Mouse (Mus musculus): ENCODE measurements around the gene Pnkd. TPM values are rescaled to one million over a fixed set of nuclear protein-coding genes. Genes with fewer than 3 reads are reported as not detected.

Pnkd gene
- polyA plus RNA-seq, 1 experiment = 62.6 TPM

- H3K27me3 ChIP-seq (ENCODE audit: control insufficient read depth, insufficient read depth, low read length) = no peaks in the 10 kb centered on the region
- no peak overlapping the region for H3K4me3 ChIP-seq (ENCODE audit: low read depth, low read length)
- peaks cover 5% of the 10 kb centered on the region; the same call in 1 of the 2 replicates for H3K4me1 ChIP-seq (ENCODE audit: control insufficient read depth, insufficient read depth, insufficient read length, low read length)
- peaks cover 64% of the 10 kb centered on the region for H3K36me3 ChIP-seq (ENCODE audit: control insufficient read depth, insufficient read depth, low read length)
- WGBS = 83% methylated on average over 2 of the region's 2 CpGs
- H3K27ac ChIP-seq (ENCODE audit: insufficient read depth, low read depth, low read length) = no peak overlapping the region
- TF ChIP-seq POLR2A (IDR thresholded peaks at IDR 0.05; ENCODE audit: low read depth, low read length) (no peak), CTCF (IDR thresholded peaks at IDR 0.05; ENCODE audit: extremely low read depth, insufficient read length, insufficient replicate concordance, low read depth, low read length) (no peak)
Observed at GRCm38 (mm10) chr1:74289740-74290139, 5.0 kb downstream of the Pnkd start.

- TF ChIP-seq POLR2A (IDR thresholded peaks at IDR 0.05; ENCODE audit: low read depth, low read length) = no peak
- no peak for TF ChIP-seq CTCF (IDR thresholded peaks at IDR 0.05; ENCODE audit: extremely low read depth, insufficient read length, insufficient replicate concordance, low read depth, low read length)
- peaks cover 67% of the 10 kb centered on the region for H3K36me3 ChIP-seq (ENCODE audit: control insufficient read depth, insufficient read depth, low read length)
- H3K27ac ChIP-seq (ENCODE audit: insufficient read depth, low read depth, low read length) = no peak overlapping the region
- WGBS = 87% methylated on average over 5 of the region's 5 CpGs
- no peak overlapping the region for H3K4me3 ChIP-seq (ENCODE audit: low read depth, low read length)
- H3K27me3 ChIP-seq (ENCODE audit: control insufficient read depth, insufficient read depth, low read length) = no peaks in the 10 kb centered on the region
- peaks cover 9% of the 10 kb centered on the region for H3K4me1 ChIP-seq (ENCODE audit: control insufficient read depth, insufficient read depth, insufficient read length, low read length)
Observed at GRCm38 (mm10) chr1:74290141-74290540, 5.4 kb downstream of the Pnkd start.

- no peak overlapping the region for H3K27ac ChIP-seq (ENCODE audit: insufficient read depth, low read depth, low read length)
- no peaks in the 10 kb centered on the region for H3K27me3 ChIP-seq (ENCODE audit: control insufficient read depth, insufficient read depth, low read length)
- H3K4me3 ChIP-seq (ENCODE audit: low read depth, low read length) = no peak overlapping the region
- peaks cover 65% of the 10 kb centered on the region for H3K36me3 ChIP-seq (ENCODE audit: control insufficient read depth, insufficient read depth, low read length)
- WGBS = 87% methylated on average over 11 of the region's 11 CpGs
- peaks cover 32% of the 10 kb centered on the region for H3K4me1 ChIP-seq (ENCODE audit: control insufficient read depth, insufficient read depth, insufficient read length, low read length)
- no peak for TF ChIP-seq POLR2A (IDR thresholded peaks at IDR 0.05; ENCODE audit: low read depth, low read length)
Observed at GRCm38 (mm10) chr1:74292331-74293020, 7.7 kb downstream of the Pnkd start.

GRCm38 (mm10) chr1:74293306-74293960, 8.7 kb downstream of the Pnkd start:
- no peak for TF ChIP-seq POLR2A (IDR thresholded peaks at IDR 0.05; ENCODE audit: low read depth, low read length)
- Histone ChIP-seq H3K36me3 (ENCODE audit: control insufficient read depth, insufficient read depth, low read length) (peaks cover 59% of the 10 kb centered on the region), H3K27me3 (ENCODE audit: control insufficient read depth, insufficient read depth, low read length) (no peaks in the 10 kb centered on the region), H3K4me3 (ENCODE audit: low read depth, low read length) (no peak overlapping the region), H3K27ac (ENCODE audit: insufficient read depth, low read depth, low read length) (no peak overlapping the region), H3K4me1 (ENCODE audit: control insufficient read depth, insufficient read depth, insufficient read length, low read length) (peaks cover 40% of the 10 kb centered on the region)
- 86% methylated on average over 8 of the region's 8 CpGs for WGBS

GRCm38 (mm10) chr1:74294090-74294643, 9.4 kb downstream of the Pnkd start:
- 73% methylated on average over 3 of the region's 3 CpGs for WGBS
- H3K4me1 ChIP-seq (ENCODE audit: control insufficient read depth, insufficient read depth, insufficient read length, low read length) = peaks cover 47% of the 10 kb centered on the region

GRCm38 (mm10) chr1:74294733-74295455, 10.2 kb downstream of the Pnkd start:
- H3K36me3 ChIP-seq (ENCODE audit: control insufficient read depth, insufficient read depth, low read length) = peaks cover 45% of the 10 kb centered on the region
- H3K4me3 ChIP-seq (ENCODE audit: low read depth, low read length) = peak overlapping the region; percentile 6
- TF ChIP-seq POLR2A (IDR thresholded peaks at IDR 0.05; ENCODE audit: low read depth, low read length) (no peak), CTCF (IDR thresholded peaks at IDR 0.05; ENCODE audit: extremely low read depth, insufficient read length, insufficient replicate concordance, low read depth, low read length) (no peak)
- H3K4me1 ChIP-seq (ENCODE audit: control insufficient read depth, insufficient read depth, insufficient read length, low read length) = peaks cover 52% of the 10 kb centered on the region
- peak overlapping the region; percentile 98 for H3K27ac ChIP-seq (ENCODE audit: insufficient read depth, low read depth, low read length)
- WGBS = 42% methylated on average over 6 of the region's 6 CpGs
- no peaks in the 10 kb centered on the region for H3K27me3 ChIP-seq (ENCODE audit: control insufficient read depth, insufficient read depth, low read length)

More at GRCm38 (mm10) chr1:74294090-74294643, 9.4 kb downstream of the Pnkd start:
- no peak overlapping the region for H3K4me3 ChIP-seq (ENCODE audit: low read depth, low read length)
- no peaks in the 10 kb centered on the region for H3K27me3 ChIP-seq (ENCODE audit: control insufficient read depth, insufficient read depth, low read length)
- H3K36me3 ChIP-seq (ENCODE audit: control insufficient read depth, insufficient read depth, low read length) = peaks cover 52% of the 10 kb centered on the region
- TF ChIP-seq POLR2A (IDR thresholded peaks at IDR 0.05; ENCODE audit: low read depth, low read length) (no peak), CTCF (IDR thresholded peaks at IDR 0.05; ENCODE audit: extremely low read depth, insufficient read length, insufficient replicate concordance, low read depth, low read length) (no peak)
- no peak overlapping the region for H3K27ac ChIP-seq (ENCODE audit: insufficient read depth, low read depth, low read length)

Measured in small intestine, adult 2 months (tissue).